30 mouse cellular contexts compared by ENCODE assay signal in genomic region chr10:77647461-77647860, GRCm38 (mm10). TPM values are rescaled to one million over a fixed set of nuclear protein-coding genes. Genes with fewer than 3 reads are reported as not detected.
"Had no signal": no experiment of that assay in that cellular context is flagged by ENCODE, and none has a peak within 500 bp of the region (broad histone marks: within the 10 kb centered on the region; RNA-seq: fewer than 3 reads in every experiment).

No protein-coding gene starts in this region.

- H3K27ac ChIP-seq: kidney, postnatal 0 days; limb, embryonic 12.5 days; limb, embryonic 15.5 days; liver, embryonic 14.5 days; midbrain, embryonic 10.5 days; midbrain, embryonic 13.5 days; neural tube, embryonic 13.5 days; stomach, embryonic 15.5 days had no signal

- H3K4me3 ChIP-seq: limb, embryonic 12.5 days; limb, embryonic 15.5 days; megakaryocyte, embryonic 14.5 days; midbrain, embryonic 10.5 days; midbrain, embryonic 13.5 days; myocyte; neural tube, embryonic 13.5 days; stomach, embryonic 15.5 days had no signal

- H3K4me2 ChIP-seq: limb, embryonic 12.5 days; limb, embryonic 15.5 days; liver, embryonic 11.5 days; lung, embryonic 14.5 days; midbrain, embryonic 13.5 days; neural tube, embryonic 13.5 days; stomach, embryonic 15.5 days had no signal

- H3K9ac ChIP-seq: limb, embryonic 12.5 days; limb, embryonic 15.5 days; liver, embryonic 14.5 days; liver, postnatal 0 days; lung, embryonic 14.5 days; midbrain, embryonic 13.5 days; neural tube, embryonic 13.5 days; stomach, embryonic 15.5 days had no signal

- H3K9me3 ChIP-seq: limb, embryonic 12.5 days; limb, embryonic 15.5 days; megakaryocyte, embryonic 14.5 days; midbrain, embryonic 10.5 days; midbrain, embryonic 13.5 days; neural tube, embryonic 13.5 days; stomach, embryonic 15.5 days had no signal

- ATAC-seq: liver, postnatal 0 days; lung, postnatal 0 days; midbrain, embryonic 13.5 days; midbrain, embryonic 16.5 days had no signal

- DNase-seq: kidney, postnatal 25 days; left cerebral cortex, postnatal 4 days; liver, postnatal 0 days; lung, embryonic 14.5 days; lung, postnatal 36 days; retina, postnatal 1 day; right cerebral cortex, postnatal 25 days; spleen, adult 18-20 months; thymus, postnatal 25 days had no signal

- H3K27me3 ChIP-seq: limb, embryonic 12.5 days; limb, embryonic 15.5 days; midbrain, embryonic 13.5 days; neural tube, embryonic 13.5 days; stomach, embryonic 15.5 days had no signal

- H3K4me1 ChIP-seq: limb, embryonic 12.5 days; midbrain, embryonic 13.5 days; stomach, embryonic 15.5 days had no signal

RNA-seq across cellular contexts. Expression of gene Tspear, which starts 38.9 kb away (rescaled TPM):
- total RNA-seq: left cerebral cortex, postnatal 4 days; monocyte, adult 5-6 weeks; neutrophil, adult 5-6 weeks had no signal
- polyA plus RNA-seq: myocyte had no signal

RNA-seq across cellular contexts. Expression of gene Gm49325, which starts 41.5 kb away (rescaled TPM):
- total RNA-seq: neutrophil, adult 5-6 weeks had no signal
- polyA plus RNA-seq: large intestine, adult 2 months had no signal

RNA-seq across cellular contexts. Expression of gene Gm19402, which starts 43.1 kb away (rescaled TPM):
- total RNA-seq: layer of hippocampus, postnatal 14 days; left cerebral cortex, adult 8-10 months; left cerebral cortex, postnatal 14 days; left cerebral cortex, postnatal 4 days; monocyte, adult 5-6 weeks; neutrophil, adult 5-6 weeks had no signal
- polyA plus RNA-seq: kidney, embryonic 14.5 days; kidney, postnatal 0 days; large intestine, adult 2 months; limb, embryonic 12.5 days; limb, embryonic 15.5 days; liver, embryonic 11.5 days; liver, embryonic 14.5 days; liver, postnatal 0 days; lung, embryonic 14.5 days; lung, postnatal 0 days; midbrain, embryonic 10.5 days; midbrain, embryonic 13.5 days; midbrain, embryonic 16.5 days; myocyte; neural tube, embryonic 13.5 days; stomach, embryonic 15.5 days; thymus, postnatal 0 days had no signal
